Mouse (Mus musculus): ENCODE measurements around the gene Lrrc8c. TPM values are rescaled to one million over a fixed set of nuclear protein-coding genes. Genes with fewer than 3 reads are reported as not detected.

Lrrc8c gene
- polyA plus RNA-seq, 1 experiment from 2014 or later: 11.8 TPM

DNA sequence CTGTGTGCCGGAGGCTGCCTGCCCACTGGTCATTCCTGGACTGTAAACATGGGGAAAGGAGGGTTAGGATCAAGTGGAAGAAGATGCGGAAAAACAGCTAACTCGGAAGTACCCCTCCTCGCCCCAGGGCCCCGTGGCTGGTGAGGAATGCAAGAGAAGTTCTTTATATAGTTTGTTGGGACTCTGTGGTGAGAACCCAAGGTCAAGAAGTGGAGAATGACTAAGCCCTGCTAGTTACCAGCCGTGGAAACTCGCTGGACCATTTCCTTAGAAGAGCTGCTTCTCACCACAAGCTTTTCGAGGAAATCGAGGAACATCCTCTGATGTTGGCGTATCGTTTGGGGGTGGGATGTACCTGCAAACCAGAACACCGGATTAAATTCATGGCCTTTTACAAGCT is 5.8 kb downstream of the Lrrc8c start:
- Histone ChIP-seq H3K27ac (ENCODE audit: low read depth, low read length) (no peak overlapping the region), H3K4me3 (ENCODE audit: low read depth, low read length) (no peak overlapping the region), H3K9ac (ENCODE audit: low read depth, low read length) (no peak overlapping the region), H3K27me3 (replicated peaks; ENCODE audit: control insufficient read depth, insufficient read depth, low read length) (no peaks in the 10 kb centered on the region), H3K36me3 (ENCODE audit: control insufficient read depth, insufficient read depth) (no peaks in the 10 kb centered on the region), H3K9me3 (ENCODE audit: control insufficient read depth) (no peaks in the 10 kb centered on the region), H3K4me1 (replicated peaks; ENCODE audit: control insufficient read depth, insufficient read depth, low read length) (no peaks in the 10 kb centered on the region), H3K4me2 (replicated peaks; ENCODE audit: low read depth) (no peak overlapping the region)
- no peak for TF ChIP-seq CTCF (IDR thresholded peaks at IDR 0.05; ENCODE audit: low read depth)
- WGBS: 88% methylated on average over 12 of the region's 12 CpGs
- no peak for ATAC-seq

DNA sequence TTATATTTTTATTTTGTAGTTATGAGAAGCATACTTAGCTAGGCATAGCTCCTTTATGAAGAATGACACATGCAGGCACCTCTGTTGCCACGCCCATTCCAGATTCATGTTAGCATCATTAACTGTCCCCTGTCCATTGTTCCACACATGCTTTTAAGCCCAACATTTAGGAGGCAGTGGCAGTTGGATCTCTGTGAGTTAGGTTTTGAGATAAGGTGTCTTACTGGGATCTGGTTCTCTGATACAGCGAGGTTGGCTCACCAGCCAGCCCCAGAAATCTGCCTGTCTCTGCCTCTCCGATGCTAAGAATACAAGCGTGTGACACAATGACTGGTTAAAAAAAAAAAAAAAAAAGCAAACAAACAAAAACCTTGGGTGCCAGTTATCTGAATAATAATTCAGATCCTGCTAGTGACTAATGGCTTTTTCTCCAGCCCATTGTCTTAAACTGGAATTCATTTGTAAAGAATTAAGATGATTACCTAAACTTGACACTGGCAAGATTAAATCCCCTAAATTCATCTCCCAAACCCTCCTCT is 7.0 kb downstream of the Lrrc8c start:
- H3K27ac ChIP-seq (ENCODE audit: low read depth, low read length): no peak overlapping the region
- no peaks in the 10 kb centered on the region for H3K27me3 ChIP-seq (replicated peaks; ENCODE audit: control insufficient read depth, insufficient read depth, low read length)
- H3K9me3 ChIP-seq (ENCODE audit: control insufficient read depth): no peaks in the 10 kb centered on the region
- no peak for ATAC-seq
- no peak overlapping the region for H3K4me3 ChIP-seq (ENCODE audit: low read depth, low read length)
- WGBS: 83% methylated on average over 4 of the region's 4 CpGs
- H3K9ac ChIP-seq (ENCODE audit: low read depth, low read length): no peak overlapping the region
- H3K4me1 ChIP-seq (replicated peaks; ENCODE audit: control insufficient read depth, insufficient read depth, low read length): no peaks in the 10 kb centered on the region
- no peak overlapping the region for H3K4me2 ChIP-seq (replicated peaks; ENCODE audit: low read depth)
- H3K36me3 ChIP-seq (ENCODE audit: control insufficient read depth, insufficient read depth): no peaks in the 10 kb centered on the region
- TF ChIP-seq CTCF (IDR thresholded peaks at IDR 0.05; ENCODE audit: low read depth): no peak

DNA sequence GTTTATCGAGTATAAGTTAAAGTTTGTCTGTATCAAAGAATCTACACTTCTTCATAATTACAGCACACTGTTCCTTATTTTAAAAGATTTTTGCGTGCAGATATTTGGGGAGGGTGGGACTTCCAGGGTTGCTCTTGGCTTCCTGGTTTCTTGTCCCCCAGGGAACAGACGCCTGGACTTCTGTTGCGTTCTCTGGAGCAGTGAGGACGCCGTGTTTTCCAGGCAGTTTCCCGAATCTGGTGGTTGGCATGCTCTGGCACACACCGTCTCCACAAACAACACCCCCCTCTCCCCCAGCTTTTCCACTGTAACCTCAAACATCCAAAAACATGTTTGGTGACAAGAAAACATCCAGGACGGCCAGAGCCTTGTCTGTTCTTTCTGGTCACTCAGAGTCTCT is 7.6 kb downstream of the Lrrc8c start:
- H3K4me1 ChIP-seq (replicated peaks; ENCODE audit: control insufficient read depth, insufficient read depth, low read length): no peaks in the 10 kb centered on the region
- WGBS: 83% methylated on average over 9 of the region's 9 CpGs
- no peak overlapping the region for H3K27ac ChIP-seq (ENCODE audit: low read depth, low read length)
- no peaks in the 10 kb centered on the region for H3K9me3 ChIP-seq (ENCODE audit: control insufficient read depth)
- no peak for TF ChIP-seq CTCF (IDR thresholded peaks at IDR 0.05; ENCODE audit: low read depth)
- H3K4me3 ChIP-seq (ENCODE audit: low read depth, low read length): no peak overlapping the region
- ATAC-seq: no peak
- H3K27me3 ChIP-seq (replicated peaks; ENCODE audit: control insufficient read depth, insufficient read depth, low read length): no peaks in the 10 kb centered on the region
- H3K4me2 ChIP-seq (replicated peaks; ENCODE audit: low read depth): no peak overlapping the region
- H3K9ac ChIP-seq (ENCODE audit: low read depth, low read length): no peak overlapping the region
- H3K36me3 ChIP-seq (ENCODE audit: control insufficient read depth, insufficient read depth): no peaks in the 10 kb centered on the region

DNA sequence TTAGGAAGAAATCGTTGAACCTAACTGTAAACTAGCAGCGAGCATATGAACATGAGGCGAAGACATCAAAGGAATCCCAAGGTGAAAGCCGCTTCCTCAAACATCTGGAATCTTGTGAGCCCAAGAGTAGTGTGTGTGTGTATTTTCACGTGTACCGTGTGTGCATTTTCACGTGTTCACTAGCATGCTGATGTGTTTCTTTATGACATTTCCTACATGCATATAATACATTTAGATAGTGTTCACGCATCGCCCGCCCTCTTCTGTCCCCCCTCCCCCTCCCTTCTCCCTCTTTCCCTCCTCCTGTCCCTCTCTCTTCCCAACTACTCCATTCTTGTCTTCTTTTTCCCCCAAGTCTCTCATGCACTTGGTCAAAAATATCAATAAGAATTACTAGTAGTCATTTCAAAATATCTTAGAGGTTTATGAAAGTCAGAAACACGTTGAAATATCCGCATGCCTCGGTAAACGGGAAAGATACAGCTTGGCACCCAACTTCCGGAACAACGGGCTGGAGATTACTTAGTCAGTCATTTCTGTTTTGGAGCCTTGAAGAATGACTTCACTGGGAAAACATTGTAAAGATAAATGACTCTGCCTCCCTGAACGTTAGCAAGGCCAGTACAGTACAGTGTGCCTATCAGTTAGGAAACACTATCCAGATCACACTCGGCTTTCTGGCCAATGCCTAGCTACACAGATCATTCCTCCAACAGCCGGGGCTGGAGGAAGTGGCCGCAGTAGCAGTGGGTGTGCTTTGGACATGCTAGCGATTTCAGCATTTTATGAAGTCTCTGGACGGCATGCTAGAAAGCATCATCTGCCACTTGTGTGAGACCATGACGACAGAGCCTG is 8.5 kb downstream of the Lrrc8c start:
- Histone ChIP-seq H3K9ac (ENCODE audit: low read depth, low read length) (no peak overlapping the region), H3K4me2 (replicated peaks; ENCODE audit: low read depth) (0 out of 2 replicates have a peak overlapping the region, but pooled peaks have one; percentile 13), H3K4me1 (replicated peaks; ENCODE audit: control insufficient read depth, insufficient read depth, low read length) (no peaks in the 10 kb centered on the region), H3K4me3 (ENCODE audit: low read depth, low read length) (no peak overlapping the region), H3K27ac (ENCODE audit: low read depth, low read length) (no peak overlapping the region), H3K9me3 (ENCODE audit: control insufficient read depth) (no peaks in the 10 kb centered on the region), H3K27me3 (replicated peaks; ENCODE audit: control insufficient read depth, insufficient read depth, low read length) (no peaks in the 10 kb centered on the region), H3K36me3 (ENCODE audit: control insufficient read depth, insufficient read depth) (no peaks in the 10 kb centered on the region)
- TF ChIP-seq CTCF (IDR thresholded peaks at IDR 0.05; ENCODE audit: low read depth): no peak
- ATAC-seq: no peak
- 61% methylated on average over 23 of the region's 23 CpGs for WGBS

DNA sequence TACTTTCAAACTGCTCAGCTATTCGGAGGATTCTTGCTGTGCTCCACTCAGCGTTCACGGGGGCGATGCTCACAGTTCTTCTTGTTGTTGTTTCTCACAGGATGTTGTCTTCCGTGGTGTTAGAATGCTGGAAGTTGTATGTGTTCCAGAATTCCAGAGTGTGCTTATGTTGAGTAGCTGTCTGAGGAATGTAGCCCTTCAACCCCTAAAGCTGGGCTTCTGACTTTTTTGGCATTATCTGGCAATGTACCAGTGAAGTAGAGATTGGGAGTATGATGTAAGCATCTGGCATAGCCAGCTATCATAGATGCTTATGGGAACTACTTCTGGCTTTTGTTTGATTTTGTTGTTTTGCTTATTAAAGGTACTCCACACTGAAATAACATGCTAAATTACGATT is 11.4 kb downstream of the Lrrc8c start:
- no peaks in the 10 kb centered on the region for H3K4me1 ChIP-seq (replicated peaks; ENCODE audit: control insufficient read depth, insufficient read depth, low read length)
- no peak overlapping the region for H3K4me3 ChIP-seq (ENCODE audit: low read depth, low read length)
- 70% methylated on average over 6 of the region's 6 CpGs for WGBS
- H3K9ac ChIP-seq (ENCODE audit: low read depth, low read length): no peak overlapping the region
- no peak overlapping the region for H3K4me2 ChIP-seq (replicated peaks; ENCODE audit: low read depth)
- no peaks in the 10 kb centered on the region for H3K9me3 ChIP-seq (ENCODE audit: control insufficient read depth)
- no peaks in the 10 kb centered on the region for H3K36me3 ChIP-seq (ENCODE audit: control insufficient read depth, insufficient read depth)
- H3K27me3 ChIP-seq (replicated peaks; ENCODE audit: control insufficient read depth, insufficient read depth, low read length): no peaks in the 10 kb centered on the region
- TF ChIP-seq CTCF (IDR thresholded peaks at IDR 0.05; ENCODE audit: low read depth): no peak
- H3K27ac ChIP-seq (ENCODE audit: low read depth, low read length): no peak overlapping the region
- no peak for ATAC-seq

DNA sequence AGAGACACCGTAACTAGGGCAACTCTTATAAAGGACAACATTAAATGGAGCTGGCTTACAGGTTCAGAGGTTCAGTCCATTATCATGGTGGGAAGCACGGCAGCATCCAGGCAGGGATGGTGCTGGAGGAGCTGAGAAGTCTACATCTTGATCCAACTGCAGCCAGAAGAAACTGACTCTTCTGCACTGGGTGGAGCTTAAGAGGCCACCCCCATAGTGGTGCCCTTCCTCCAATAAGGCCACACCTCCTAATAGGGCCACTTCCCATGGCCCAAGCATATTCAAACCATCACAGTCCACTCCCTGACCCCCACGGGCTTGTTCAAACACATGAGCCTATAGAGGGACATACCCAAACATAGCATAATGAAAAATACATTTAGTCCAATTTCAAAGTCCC is 16.0 kb downstream of the Lrrc8c start:
- no peak for ATAC-seq
- H3K36me3 ChIP-seq (ENCODE audit: control insufficient read depth, insufficient read depth): no peaks in the 10 kb centered on the region
- 90% methylated on average over 3 of the region's 3 CpGs for WGBS

More for the DNA sequence above, 16.0 kb downstream of the Lrrc8c start:
- Histone ChIP-seq H3K9ac (ENCODE audit: low read depth, low read length) (no peak overlapping the region), H3K9me3 (ENCODE audit: control insufficient read depth) (no peaks in the 10 kb centered on the region), H3K4me3 (ENCODE audit: low read depth, low read length) (no peak overlapping the region), H3K4me1 (replicated peaks; ENCODE audit: control insufficient read depth, insufficient read depth, low read length) (no peaks in the 10 kb centered on the region), H3K4me2 (replicated peaks; ENCODE audit: low read depth) (no peak overlapping the region), H3K27ac (ENCODE audit: low read depth, low read length) (no peak overlapping the region), H3K27me3 (replicated peaks; ENCODE audit: control insufficient read depth, insufficient read depth, low read length) (no peaks in the 10 kb centered on the region)
- no peak for TF ChIP-seq CTCF (IDR thresholded peaks at IDR 0.05; ENCODE audit: low read depth)
